Mouse (Mus musculus): Measurements from ENCODE around the gene Hbs1l.

- TF ChIP-seq CTCF (IDR thresholded peaks at IDR 0.05; ENCODE audit: borderline replicate concordance, insufficient read depth, low read length) = no peak
- no peak for TF ChIP-seq POLR2A (IDR thresholded peaks at IDR 0.05; ENCODE audit: low read depth, low read length)
Measured at GRCm38 (mm10) chr10:21301822-21302221, 6.0 kb downstream of the Hbs1l start.
